Mouse (Mus musculus) lung, postnatal 0 days (tissue): ENCODE measurements around the gene Rhbdl3.

ENCODE experiments used
- CTCF ChIP-seq: IDR thresholded peaks from 2 replicates; pipeline ENCODE4 v1.5.1; 2016; ENCODE audit warnings: antibody characterized with exemption, mild to moderate bottlenecking
- EP300 ChIP-seq: IDR thresholded peaks from 2 replicates; pipeline ENCODE4 v1.6.1; 2016; ENCODE audit warnings: antibody characterized with exemption, mild to moderate bottlenecking, control low read depth

- TF ChIP-seq CTCF (no peak), EP300 (no peak)
Measured at GRCm38 (mm10) chr11:80313944-80314343, 13.2 kb downstream of the Rhbdl3 start.
